Mouse (Mus musculus) adrenal gland, postnatal 25 days (tissue): ENCODE measurements around the gene Slco1a6. TPM values are rescaled to one million over a fixed set of nuclear protein-coding genes. Genes with fewer than 3 reads are reported as not detected.
"Not testable (repeated sequence)": the region's sequence is repeated elsewhere in the genome, so short reads cannot be mapped to it uniquely, and the experiment has no call there.

ENCODE experiments used
- DNase-seq: peaks from one replicate; pipeline ENCODE4 v3.0.0; 2021; ENCODE audit warnings: mixed read lengths
- long read RNA-seq: library from polyadenylated mRNA; stranded (forward); transcript quantifications from one replicate; pipeline ENCODE4 v2.0.0, GENCODE M21; 2021
- total RNA-seq: library from RNA; stranded (reverse); gene quantifications from 2 replicates; pipeline ENCODE4 v1.2.3, GENCODE M21; 2021

The Slco1a6 gene
- total RNA-seq: not detected in 2 replicates
- long read RNA-seq: 0 reads

DNA sequence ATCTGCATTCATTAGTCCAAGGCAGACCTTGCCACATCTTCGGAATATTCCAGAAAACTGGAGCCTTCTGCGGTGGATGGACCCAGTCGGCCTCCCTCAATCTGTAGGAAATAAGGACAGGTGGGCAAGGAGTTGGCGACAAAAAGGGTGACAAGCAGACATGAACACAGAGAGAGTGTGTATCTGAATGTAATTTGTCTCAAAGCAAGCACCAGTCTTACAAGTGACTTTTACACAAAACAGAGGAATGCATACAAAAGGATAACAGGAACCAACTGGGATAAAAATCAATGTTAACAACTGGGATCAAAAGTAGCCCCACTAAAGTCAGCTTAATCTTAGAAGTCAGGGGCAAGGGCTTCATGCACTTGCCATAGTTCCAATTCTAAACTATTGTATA is at the start of gene Slco1a6:
Slco1a6 (minus strand) TSS at position 101 of the 400 bp plus-strand sequence.
- no peak for DNase-seq

DNA sequence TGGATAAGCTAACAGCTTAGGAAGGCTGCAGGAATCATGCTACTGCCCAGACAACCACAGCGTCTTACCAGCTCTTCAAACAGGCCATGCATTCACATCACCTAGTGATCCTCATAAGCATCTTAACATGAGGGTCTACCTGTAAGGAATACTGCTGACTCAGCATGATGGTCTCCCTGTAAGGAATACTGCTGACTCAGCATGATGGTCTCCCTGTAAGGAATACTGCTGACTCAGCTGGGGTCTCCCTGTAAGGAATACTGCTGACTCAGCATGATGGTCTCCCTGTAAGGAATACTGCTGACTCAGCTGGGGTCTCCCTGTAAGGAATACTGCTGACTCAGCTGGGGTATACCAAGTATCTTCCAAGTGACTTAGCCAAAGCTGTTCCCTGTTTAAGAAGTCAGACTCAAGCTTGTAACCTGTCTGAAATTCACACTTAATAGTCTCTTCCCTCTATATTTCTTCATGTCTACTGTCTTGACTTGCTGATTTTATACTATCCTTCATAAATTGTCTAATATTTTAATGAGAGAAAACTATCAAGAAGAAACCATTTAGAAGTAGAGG is 42.5 kb upstream of the Slco1a6 start:
- DNase-seq: not testable (repeated sequence)

DNA sequence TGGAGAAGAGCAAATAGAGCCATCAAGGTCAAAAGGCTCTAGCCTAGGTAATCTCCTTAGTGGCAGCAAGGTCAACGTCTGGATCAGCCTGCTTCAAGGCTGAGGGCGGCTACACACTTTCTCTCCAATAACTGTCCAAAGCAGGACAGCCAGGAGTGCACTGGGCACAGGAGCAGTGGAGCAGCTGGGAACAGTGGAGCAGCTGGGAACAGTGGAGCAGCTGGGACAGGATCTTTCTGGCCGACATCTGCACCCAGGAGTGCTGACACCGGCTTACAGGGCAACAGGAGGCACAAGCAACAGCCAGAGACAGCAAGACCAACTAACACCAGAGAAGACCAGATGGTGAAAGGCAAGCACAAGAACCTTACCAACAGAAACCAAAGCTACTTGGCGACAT is 36.7 kb upstream of the Slco1a6 start:
- no peak for DNase-seq

DNA sequence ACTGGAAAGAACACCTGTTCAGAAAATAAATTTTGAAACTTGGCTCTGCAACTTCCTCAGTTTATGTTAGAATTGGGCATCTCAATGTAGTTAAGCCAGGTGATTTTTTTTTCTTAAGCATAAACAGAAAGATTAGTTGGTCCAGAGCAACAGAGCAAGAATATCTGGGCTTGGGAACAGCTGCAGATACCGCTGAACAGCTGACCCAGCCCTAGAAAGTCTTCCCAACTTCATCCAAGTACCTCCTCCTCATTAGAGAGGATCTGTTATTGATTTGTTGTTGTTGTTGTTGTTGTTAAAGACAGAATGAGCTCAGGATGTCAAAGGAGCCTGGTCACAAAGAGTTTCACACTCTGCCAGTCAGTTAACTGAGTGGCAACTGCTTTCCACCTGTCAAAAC is 31.1 kb upstream of the Slco1a6 start:
- DNase-seq: no peak

DNA sequence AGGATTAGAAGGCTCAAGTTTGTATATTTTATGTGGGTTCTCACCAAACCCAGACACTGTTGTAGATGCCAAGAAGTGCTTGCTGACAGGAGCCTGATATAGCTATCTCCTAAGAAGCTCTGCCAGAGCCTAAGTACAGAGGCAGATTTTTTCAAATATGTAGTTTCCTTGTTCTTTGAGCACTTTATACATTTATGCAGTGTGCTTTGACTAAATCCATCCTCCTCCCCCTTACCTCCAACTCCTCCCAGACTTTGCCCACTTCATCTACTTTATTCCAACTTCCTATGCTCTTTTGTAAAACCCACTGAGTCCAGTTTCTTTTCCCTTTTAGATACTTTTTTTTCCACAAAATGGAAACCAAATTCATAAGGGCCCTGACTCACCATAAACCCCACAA is 11.8 kb upstream of the Slco1a6 start:
- no peak for DNase-seq

DNA sequence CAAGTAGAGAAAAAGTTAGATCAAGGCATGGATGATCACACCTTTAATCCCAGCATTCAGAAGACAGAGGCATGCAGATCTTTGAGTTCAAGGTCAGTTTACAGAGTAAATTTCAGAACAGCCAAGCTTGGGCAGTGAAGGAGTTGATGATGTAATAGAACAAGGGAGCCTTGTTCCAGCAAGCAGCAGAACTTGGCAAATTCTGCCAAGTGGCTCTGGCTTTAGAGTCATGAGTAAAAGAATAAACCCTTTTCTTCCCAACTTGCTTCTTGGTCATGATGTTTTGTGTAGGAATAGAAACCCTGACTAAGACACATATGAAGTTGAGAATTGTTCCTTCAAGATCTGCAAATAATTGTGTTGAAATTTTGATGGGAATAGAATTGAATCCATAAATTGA is 3.5 kb upstream of the Slco1a6 start:
- no peak for DNase-seq

DNA sequence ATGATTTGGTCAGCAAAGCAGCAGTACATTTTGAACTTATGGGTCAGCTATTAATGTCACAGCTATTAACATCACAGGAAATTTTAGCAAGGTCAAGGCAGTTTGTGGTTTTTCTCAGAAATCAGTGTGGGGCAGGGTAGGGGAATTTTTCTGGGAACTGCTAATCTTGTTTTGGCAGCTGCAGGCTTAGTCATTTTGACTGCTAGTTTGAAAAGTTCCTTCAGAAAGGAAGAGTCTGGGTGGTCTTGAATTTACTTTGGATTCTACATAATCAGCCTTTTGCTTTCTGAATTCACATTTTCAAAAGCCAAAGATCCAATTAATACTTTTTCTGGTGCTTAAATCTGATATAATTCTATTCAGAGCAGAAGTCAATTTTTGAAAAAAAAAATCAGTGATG is 1.4 kb upstream of the Slco1a6 start:
- no peak for DNase-seq

DNA sequence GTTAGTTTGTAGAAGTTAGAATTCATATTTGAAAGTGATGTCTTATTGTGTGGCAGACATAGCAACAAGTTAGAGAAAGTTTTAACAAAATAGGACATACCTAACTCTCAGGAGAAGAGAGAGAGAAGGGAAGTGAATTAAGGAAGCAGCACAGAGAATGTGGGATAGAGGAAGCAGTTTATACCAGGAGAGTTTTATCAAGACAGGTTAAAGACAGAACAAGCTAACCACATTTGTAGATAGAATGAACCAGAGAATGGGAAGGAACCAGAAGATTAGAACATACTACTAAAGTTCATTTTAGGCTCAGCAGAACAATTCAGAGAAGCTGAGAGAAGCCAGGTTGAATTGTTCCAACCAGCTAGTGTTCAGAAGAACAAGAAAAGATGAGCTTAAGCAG is 7.8 kb downstream of the Slco1a6 start:
- no peak for DNase-seq

DNA sequence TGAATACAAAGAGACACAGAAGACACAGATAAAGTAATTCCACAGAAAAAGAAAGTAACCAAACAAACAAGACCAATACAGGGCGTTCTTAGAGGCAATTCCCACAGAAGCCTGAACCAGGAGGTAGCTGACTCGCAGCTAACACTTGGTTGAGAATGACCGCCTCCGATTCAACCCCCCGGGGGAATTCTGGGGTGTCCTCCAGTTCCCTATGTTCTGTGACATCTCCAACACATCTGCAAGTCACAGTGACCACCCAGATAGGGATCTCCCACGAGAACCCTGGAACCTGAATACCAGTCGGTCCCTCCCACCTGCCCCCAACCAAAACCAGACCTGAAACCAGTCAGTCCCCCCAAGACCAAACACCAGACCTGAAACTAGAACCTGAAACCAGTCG is 14.1 kb downstream of the Slco1a6 start:
- DNase-seq: no peak

DNA sequence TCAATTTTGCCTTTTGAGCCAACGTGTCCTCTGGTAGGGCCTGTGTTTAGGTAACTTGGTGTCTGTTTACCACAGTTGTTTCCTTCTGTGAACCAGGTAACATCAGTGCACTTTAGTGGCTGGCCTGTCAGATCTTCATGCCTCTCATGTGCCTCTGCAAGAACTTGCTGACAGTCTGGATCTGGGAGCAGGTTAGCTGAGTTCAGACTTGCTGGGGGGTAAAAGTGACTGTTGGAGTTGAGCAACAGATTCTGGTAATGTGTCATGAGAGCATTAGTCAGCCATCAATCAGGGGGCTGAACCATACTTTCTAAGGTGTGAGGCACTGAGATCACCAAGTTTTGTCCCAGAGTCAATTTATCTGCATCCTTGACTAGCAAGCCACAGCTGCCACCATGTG is 16.4 kb downstream of the Slco1a6 start:
- no peak for DNase-seq

DNA sequence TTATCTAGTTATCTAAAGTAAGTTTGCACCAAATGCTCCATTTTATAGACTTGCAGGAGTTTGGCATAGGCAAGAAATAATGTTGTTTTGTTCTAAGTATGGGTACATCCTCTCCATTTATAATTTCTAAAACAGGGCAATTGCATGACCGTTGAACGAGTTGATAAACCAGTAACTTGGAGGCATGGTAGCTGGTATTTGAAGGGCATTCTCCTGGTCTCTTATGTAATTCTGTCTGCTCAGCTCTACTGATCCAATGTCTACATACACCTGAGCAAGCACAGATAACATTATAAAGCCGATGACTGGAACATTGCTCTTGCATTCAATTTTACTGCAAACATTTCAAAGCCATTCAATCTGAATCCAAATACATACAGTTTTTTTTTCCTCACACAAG is 20.9 kb downstream of the Slco1a6 start:
- no peak for DNase-seq

DNA sequence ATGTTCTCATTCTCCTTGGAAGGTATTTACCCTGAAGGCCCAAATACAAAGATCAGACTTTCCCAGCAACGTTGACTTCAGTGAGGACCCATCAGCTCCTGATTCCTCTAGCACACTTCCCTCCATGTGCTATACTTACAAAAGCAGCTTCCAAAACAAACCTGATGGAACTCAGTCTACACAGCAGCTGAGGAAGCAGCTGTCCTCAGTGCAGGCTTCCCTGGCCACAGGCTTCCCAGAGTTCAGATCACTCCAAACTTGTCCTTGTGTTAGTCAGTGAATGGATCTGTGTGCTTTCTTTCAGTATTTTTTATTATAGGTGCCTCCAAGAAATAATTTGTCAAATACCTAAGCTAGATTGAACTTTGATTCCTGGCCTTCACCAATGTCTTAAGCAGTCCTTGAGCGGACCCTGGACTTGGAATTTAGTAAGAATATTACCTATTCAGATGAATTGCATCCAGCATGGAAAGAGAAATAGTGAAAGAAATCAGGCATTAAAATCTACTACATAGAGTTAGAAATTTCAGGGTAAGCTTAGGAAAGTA is 22.4 kb downstream of the Slco1a6 start:
- DNase-seq: no peak

DNA sequence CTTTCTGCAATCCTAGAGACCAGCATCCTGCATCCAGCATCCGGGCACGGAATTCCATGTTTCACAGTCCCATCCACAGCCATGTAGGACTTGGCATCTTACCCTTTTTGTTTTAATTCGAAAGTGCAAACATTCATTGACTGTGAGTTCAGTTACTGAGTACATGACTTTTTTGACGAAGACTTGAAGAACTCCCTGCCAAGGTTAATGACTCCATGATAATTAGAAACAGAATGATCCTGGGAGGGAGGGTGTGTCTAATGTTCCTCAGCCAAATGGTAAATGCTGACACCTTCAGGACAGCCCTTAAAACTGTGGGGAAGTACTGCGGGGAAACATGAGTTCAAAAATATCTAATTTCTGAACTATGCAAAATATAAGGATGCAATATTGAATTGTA is 44.9 kb downstream of the Slco1a6 start:
- no peak for DNase-seq

DNA sequence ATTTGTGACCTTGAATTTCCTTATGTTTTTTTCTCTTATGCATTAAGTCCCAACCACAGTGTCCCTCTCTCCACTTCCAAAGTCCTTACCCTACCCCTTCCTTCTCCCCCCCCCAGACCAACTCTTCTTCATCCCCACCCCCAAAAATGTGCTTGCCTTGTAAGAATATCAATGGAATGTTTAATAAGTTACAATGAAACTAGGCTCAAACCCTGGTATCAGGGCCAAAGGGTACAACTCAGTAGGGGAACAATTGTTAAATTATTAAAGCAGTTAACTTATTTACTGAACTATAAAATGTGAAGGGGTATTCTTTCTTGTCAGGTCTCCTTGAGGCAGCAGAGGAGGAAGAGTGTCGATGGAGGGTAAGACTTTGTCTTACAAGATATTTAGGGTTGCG is 47.1 kb downstream of the Slco1a6 start:
- no peak for DNase-seq

DNA sequence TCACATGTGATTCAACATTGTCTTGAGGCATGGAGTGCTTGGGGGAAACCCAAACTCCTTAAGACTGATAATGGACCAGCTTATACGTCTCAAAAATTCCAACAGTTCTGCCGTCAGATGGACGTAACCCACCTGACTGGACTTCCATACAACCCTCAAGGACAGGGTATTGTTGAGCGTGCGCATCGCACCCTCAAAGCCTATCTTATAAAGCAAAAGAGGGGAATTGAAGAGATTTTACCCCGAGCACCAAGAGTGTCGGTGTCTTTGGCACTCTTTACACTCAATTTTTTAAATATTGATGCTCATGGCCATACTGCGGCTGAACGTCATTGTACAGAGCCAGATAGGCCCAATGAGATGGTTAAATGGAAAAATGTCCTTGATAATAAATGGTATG is 54.2 kb downstream of the Slco1a6 start:
- not testable (repeated sequence) for DNase-seq

DNA sequence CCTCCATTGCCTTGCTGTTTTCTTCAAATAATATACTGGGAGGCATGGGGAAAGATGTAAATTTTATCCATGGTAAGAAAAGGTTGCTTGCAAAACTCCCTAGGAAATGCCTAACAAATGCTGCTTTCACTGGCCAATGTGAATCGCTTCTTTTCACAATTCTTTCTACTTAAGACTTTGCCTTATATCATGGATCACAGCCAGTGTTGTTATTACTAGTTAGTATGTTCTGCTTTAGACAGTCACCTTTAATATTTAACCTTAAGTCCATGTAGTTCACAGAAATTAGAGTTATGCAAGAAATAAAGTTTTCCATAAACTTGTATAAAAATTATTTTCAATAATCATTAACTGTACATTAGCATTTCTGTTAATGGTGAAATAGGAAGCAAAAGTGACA is 60.0 kb downstream of the Slco1a6 start:
- no peak for DNase-seq

DNA sequence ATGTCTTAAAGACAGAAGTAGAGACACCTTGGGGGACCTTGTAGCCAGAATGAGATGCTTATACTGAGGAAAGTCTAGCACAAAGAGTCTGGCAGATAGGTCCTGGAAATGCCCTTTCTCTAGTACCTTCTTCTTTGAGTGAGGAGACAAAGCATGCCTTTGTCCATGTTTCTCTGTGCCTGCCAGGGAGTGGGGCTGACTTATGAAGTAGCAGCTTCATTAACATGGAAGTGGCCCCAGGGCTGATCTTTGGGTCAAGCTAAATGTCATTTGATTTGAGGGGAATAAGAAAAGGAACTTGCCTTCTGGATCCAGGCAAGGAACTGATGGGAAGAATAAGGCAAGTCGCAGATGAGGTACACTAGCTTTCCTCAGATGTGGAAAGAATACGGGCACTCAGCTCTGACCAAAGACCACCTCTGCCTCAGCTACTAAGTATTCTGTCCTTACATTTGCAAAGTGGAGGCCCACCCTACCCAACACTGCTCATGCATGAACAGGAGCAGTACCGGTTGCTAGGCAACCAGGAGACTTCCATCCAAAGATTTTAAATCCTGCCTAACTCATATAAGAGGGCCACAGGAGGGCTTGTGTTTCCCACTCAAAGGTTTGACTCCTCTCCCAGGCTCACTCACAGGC is 96.5 kb downstream of the Slco1a6 start:
- DNase-seq: no peak

DNA sequence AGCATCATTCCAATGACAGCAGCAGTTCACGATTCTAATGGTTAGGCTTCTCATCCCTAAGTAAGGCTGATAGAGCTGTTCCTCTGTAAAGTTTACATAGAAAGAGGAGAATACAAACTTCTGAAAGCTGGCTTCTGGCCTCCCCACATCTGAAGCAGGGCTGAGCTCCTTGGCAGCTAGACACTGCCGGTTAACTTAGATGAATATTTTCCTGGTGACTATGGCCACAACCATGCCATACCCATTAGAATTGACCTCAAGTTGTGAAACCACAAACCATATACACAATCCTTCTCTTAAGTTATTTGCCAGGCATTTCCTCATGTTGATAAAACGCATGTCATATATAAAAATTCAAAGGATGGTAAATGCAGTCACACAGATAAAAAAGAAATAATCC is 117.2 kb downstream of the Slco1a6 start:
- DNase-seq: no peak

DNA sequence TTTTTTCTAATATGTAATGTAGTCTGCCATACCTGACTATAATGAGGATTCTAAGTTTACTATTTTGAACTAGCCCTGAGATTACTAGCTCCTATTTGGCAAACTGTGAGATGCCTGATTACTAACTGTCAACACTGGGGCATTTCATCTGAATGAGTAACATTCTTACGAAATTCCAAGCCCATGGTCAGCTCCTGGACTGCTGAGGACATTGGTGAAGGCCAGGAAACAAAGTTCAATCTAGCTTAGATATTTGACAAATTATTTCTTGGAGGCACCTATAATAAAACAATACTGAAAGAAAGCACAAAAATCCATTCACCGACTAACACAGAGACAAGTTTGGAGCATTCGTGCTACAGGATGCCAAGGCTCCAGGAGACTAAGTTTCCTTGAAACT is 150.0 kb downstream of the Slco1a6 start:
- DNase-seq: not testable (repeated sequence)

DNA sequence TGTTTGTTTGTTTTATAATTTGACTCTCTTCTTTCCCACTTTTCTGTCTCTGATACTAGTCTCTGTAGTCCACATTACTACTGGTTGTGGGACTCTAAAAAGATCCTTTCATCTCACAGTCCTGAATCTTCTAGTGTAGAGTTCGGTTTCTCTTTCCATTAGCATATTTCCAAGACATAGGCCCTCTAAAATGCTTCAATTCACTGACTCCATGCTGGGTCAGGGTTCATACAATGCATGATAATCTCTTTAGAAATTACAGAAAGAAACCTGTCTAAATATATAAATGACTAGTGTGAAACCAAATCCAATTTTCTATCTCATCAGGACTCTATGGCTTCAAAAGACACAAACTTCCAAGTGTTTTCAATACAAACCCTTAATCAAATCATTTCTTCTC is 160.6 kb downstream of the Slco1a6 start:
- no peak for DNase-seq

DNA sequence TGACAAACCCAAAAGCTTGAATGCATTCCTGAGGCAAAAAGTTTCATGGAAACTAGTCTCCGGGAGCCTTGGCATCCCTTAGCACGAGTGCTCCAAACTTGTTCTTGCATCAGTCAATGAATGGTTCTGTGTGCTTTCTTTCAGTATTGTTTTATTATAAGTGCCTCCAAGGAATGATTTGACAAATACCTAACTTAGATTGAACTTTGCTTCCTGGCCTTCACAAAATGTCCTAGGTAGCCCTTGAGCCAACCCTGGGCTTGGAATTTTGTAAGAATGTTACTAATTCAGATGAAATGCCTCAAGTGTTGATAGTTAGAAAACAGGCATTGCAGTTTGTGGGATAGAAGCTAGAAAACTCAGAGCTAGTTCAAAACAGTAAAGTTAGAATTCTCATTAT is 162.6 kb downstream of the Slco1a6 start:
- DNase-seq: no peak

DNA sequence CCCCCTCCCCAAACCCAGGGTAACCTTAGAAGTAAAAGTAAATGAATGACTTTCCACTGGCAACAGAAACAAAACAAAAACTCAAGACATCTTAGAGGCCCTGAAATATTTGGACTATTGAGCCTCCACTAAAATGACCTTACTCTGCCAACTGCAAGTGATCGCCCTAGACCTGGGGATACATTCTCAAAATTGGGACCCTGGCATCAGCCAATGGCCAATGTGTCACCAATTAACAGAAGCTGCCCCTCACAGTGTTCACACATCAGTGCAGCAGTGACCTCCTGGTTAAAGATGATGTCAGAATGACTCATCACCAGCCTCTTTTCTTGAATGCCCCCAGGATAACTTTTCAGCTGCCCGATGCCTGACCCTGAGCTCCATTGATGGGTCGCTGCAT is 166.4 kb downstream of the Slco1a6 start:
- no peak for DNase-seq

DNA sequence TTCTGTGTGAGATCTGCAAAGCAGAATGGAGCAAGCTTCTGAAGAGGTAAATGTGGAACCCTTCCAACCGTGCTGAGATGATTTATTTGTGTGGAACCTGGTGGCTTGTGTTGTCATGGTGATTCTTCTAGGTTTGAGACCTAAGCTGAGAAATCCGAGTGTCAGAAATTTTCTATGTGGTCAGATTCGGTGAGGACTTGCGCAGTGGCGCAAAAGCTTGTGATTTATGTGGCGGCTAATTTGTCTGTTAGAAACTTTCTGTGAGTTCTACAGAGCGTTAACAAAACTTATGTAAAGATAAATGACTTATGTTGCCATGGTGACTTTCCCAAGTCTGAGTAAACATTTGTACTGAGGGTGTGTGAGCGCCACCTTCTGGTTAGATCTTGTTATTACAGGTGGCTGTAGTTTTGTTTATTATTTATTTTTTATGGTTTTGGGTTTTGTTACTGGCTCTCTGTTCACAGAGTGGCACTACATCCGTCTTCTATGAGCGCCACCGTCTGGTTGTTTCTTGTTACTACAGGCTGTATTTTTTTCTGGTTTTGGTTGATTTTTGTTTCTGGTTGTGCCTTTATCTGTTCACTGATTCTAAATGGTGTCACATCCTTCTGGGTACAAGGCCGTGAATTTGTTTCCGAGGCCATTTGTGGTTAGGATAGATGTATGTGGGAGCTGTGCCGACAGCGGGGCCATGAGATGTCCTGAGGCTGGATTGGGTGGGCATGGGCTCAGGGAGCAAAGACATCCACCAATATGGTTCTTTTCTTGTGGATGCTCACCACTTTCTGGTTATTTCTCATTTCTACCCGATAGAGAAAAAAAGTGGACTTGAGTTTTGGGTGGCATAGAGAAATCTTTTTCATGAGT is 167.8 kb downstream of the Slco1a6 start:
- DNase-seq: no peak
